Mouse (Mus musculus): ENCODE results near the gene Prc1.

Gene Prc1

DNA sequence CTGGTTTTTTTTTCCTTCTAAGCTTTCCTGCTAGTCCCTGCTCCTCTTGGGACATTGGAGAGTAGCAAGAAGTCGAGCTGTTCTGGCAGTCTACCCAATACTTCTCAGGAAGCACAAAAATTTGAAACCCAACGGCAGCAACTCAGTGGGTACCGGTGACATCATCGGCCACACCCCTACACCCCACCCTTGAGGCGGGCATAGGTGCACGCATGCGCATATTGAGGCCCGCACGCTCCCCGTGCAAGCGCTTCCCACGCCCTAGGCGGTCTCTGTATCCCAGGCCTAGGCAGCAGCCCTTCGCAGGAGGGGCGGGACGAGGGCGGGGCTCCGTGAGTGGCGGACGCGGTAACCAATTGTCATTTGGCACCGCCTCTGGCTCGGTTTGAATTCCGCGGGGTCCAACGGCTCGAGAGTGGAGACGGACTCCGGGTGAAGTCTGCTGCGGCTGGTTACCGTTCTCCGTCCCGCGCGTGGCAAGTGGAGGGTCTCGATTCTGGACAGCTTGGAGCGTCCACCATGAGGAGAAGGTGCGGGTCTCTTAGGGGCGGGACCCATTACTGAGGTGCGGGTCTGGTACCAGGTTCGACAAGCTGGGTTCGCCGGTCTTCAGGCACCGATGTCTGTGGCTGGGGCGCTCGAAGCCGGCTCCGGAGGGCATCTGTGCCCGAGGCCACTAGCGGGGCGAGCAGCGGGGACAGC lies at the start of gene Prc1:
Prc1 (plus strand) TSS at position 389 of the 702 bp plus-strand sequence.
- DNase-seq (ENCODE audit: low spot score in 2 of 2) = peak; percentile 98

- no peak for DNase-seq (ENCODE audit: low spot score in 2 of 2)
Measured at GRCm38 (mm10) chr7:80244851-80245250, 49.4 kb upstream of the Prc1 start.

DNA sequence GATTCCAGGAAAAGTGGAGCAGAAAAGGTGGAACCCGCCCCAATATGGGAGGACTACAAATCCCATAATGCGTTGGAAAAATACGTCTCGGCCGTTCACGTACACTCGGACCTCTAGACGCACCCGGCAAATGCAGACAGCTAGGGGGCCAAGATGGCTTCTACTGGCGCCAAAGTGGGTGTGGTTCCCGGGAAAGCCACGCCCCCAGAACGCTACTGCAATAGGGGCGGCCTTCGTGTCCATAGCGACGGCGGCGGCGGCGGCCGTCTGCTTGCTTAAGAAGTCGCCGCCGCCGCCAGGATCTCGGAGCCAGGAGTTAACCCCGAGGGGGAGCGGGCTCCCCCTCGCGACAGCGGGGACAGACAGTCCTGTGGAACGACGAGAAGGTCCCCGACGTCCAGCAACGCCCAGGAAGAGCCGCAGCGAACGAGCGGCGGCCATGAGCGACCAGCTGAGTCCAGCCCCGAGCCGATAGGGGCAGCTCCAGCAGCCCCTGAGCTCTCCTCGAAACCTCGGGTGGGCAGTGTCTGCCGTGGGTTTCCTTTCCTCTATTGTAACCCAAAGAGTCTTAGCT lies 48.0 kb upstream of the Prc1 start, which contains the start of gene Ttll13:
Ttll13 (plus strand) TSS at position 229 of the 574 bp plus-strand sequence.
- DNase-seq (ENCODE audit: low spot score in 2 of 2) = peak; percentile 93 to 97

DNA sequence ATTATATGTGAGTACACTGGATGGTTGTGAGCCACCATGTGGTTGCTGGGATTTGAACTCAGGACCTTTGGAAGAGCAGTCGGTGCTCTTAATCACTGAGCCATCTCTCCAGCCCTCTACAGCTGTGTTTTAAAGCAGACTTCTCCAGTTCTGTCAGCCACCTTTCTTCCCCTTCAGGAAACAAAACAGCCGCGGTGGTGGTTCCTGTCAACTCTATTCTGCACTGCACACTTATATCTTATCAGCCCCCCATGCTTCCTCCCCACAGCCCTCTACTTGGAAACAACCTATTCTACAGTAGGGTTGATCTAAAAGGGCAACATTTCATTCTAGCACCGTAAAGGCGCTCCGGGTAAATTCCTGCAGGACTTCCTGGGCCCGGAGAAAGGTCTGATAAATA lies 47.4 kb upstream of the Prc1 start:
- DNase-seq (ENCODE audit: low spot score in 2 of 2) = no peak

DNA sequence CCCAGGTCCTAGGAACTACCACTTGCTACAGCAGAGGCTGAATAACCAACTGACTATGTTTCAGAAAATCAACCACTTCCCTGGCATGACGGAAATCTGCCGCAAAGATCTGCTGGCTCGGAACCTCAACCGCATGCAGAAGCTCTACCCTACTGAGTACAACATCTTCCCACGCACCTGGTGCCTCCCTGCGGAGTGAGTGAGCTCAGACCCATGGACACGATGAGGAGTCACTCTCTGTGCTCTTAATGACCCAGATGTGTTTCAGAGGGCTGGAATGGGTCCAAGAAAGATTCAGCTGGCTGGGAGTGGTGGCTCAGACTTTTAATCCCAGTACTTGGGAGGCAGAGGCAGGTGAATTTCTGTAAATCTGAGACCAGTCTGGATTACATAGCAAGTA lies 41.8 kb upstream of the Prc1 start:
- no peak for DNase-seq (ENCODE audit: low spot score in 2 of 2)

GRCm38 (mm10) chr7:80252886-80253285 lies 41.4 kb upstream of the Prc1 start:
- no peak for DNase-seq (ENCODE audit: low spot score in 2 of 2)

- no peak for DNase-seq (ENCODE audit: low spot score in 2 of 2)
Measured at GRCm38 (mm10) chr7:80255981-80256380, 38.3 kb upstream of the Prc1 start.

DNA sequence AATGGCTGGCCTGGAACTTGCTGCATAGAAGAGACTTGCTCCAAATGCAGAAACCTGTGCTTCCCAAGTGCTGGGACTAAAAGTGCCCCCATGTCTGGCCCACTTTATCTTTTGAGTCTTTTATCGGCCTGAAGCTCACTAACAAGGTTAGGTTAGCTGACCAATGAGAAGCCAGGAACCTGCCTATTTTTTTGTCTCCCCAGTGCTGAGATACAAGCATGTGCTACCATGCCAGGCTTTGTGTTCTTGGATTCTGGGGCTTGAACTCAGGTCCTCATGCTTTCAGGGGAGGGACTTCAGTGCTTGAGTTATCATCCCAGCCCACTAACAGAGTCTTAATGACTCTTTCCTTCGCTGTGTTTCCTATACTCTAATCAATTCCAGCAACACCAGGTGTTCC lies 36.5 kb upstream of the Prc1 start:
- DNase-seq (ENCODE audit: low spot score in 2 of 2) = no peak

DNA sequence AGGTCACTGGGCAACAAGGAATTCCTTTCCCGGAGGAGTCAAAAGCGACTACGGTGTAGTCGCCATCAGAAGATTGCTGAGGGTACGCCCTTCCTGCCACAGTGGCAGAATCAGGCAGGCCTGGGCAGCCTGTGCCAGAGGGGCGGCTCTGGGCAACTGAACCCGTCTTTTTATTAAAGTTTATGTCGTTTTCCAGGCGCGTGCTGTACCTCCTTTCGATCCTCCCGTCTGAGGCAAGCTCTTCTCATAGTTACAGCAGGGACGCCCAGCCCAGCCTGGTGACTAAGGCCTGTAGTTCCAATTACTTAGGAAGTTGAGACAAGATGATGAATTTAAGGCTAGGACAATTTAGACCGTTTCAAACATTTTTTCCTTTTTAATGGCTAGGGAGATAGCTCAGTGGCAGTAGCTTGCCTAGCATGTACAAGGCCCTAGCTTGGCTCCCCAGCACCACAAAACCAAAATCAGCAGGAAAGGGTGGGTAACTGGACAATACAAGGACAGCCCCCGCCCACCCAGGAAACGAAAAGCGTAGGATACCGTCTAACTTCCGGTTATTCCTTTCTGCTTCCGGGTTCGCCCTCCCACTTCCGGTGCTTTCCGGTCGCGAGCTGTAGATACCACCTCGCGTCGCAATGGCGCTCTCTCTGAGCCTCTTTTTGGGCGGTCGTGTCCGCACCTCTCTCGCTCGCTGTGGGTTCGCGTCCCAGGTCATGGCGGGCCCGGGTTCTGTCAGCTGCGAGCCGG lies 33.5 kb upstream of the Prc1 start, which contains the start of gene Ngrn:
Ngrn (plus strand) TSS at position 591 of the 747 bp plus-strand sequence.
- peak; percentile 86 to 91 for DNase-seq (ENCODE audit: low spot score in 2 of 2)

GRCm38 (mm10) chr7:80261372-80261990 lies 32.8 kb upstream of the Prc1 start:
- DNase-seq (ENCODE audit: low spot score in 2 of 2) = peak; percentile 21 to 28

- no peak for DNase-seq (ENCODE audit: low spot score in 2 of 2)
Measured at GRCm38 (mm10) chr7:80264606-80265005, 29.6 kb upstream of the Prc1 start.

- DNase-seq (ENCODE audit: low spot score in 2 of 2) = no peak
Measured at GRCm38 (mm10) chr7:80267764-80268163, 26.5 kb upstream of the Prc1 start.

GRCm38 (mm10) chr7:80268897-80269750 lies 25.1 kb upstream of the Prc1 start, which contains the start of gene Vps33b:
TSS of gene Vps33b (plus strand) at chr7:80269649.
- DNase-seq (ENCODE audit: low spot score in 2 of 2) = peak; percentile 98 to 99

DNA sequence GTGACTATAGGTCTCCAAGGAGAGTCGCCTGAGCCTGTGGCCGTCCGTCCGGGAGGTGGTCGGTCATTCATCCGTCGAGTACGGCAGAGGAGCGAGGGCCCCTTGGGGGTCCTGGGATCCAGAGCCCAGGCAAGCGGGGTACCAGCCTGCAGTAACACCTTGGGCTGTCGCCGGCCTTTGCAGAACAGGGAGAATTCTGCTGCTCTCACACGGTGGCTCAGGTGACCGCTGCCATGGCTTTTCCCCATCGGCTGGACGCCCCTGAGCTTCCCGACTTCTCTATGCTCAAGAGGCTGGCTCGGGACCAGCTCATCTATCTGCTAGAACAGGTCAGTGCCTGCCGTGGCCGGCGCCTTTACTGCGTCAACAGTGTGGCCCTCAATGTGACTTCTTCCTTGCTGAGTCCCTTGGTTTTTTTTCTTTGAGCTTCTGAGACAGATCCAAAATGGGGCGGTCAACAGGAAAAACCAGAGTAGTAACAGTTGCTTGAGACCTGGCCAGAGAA lies 24.4 kb upstream of the Prc1 start:
- DNase-seq (ENCODE audit: low spot score in 2 of 2) = no peak

- no peak for DNase-seq (ENCODE audit: low spot score in 2 of 2)
Measured at GRCm38 (mm10) chr7:80273456-80273855, 20.8 kb upstream of the Prc1 start.

DNA sequence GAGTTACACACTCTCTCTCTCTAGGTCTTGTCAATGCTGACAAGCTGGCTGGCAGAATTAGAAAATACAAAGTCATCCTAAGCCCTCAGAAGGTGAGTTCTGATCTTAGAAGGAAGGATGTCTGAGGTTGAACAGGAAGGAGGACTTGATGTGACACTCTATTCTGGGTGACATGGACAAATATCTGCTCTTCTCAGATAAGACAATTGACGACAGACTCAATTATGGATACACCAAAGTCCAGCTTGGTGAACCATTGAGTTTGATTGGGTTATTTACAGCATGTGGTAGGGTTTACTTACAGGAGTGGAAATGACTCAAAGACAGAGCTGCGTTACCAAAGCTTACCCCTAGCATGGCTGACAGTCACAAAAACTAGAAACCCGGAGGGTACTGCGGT lies 17.9 kb upstream of the Prc1 start:
- no peak for DNase-seq (ENCODE audit: low spot score in 2 of 2)

DNA sequence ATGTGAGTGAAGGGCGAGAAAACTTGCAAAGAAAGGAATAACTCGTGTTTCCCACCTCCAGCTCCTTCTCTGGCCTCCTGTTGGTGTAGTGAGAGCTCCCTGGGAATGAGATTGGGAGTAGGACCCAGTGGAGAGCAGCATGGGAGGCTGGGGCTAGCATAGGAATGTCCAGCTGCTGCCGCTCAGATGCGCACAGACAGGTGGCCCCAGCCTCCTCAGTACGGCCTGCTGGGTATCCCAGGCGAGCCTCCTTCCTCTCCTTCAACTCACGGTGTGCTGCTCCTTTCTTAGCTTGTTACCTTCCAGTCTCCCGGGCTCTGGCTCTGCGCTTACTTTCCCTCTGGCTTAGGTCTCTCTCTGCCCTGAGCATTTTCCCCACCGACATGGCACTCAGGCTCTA lies 14.2 kb upstream of the Prc1 start:
- DNase-seq (ENCODE audit: low spot score in 2 of 2) = no peak

- no peak for DNase-seq (ENCODE audit: low spot score in 2 of 2)
Measured at GRCm38 (mm10) chr7:80280998-80281397, 13.3 kb upstream of the Prc1 start.

DNA sequence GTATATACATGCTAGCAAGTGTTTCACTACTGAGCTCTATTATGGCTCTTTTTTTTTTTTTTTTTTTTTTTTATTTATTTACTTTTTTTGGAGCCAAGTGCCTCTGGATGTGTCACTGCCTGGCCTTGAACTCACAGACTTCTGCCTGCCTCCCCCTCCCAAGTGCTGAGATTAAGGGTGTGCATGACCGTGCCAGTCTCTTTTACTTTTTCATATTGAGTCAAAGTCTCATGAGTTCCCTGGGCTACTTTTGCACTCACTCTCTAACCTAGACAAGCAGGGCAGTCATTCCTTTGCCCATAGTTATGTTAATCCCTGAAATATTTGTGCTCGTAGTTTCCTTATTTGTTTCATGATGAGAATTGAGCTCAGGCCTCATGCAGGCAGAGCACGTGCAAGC lies 12.6 kb upstream of the Prc1 start:
- no peak for DNase-seq (ENCODE audit: low spot score in 2 of 2)

DNA sequence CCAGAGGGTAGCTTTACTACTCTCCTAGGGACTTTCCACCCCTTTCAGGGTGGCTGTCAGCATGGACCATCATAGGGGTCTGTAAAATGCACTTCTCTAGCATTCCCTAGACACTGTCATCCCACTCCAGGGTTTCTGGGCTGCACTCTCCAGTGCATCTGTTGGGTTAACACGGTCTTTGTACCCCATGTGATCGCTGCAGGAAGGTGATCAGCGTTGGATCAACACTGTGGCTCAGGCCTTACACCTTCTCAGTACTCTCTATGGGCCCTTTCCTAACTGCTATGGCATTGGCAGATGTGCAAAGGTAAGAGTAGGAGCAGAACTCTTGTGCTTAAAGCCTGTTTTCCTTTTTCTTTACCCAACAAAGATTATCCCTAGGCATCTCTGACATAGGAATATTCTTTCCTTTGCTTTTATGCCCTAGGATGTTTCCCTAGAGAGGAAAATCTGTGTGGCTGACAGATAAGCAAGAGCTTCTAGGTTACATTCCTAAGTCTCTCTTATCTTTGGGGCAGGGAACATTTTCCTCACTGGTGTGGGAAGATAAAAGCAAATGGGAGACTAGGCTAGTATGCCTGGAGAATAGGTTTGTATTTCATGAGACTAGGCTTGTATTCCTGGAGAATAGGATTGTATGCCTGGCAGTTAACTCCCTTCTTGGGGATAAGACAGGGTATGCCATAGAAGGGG lies 10.9 kb upstream of the Prc1 start:
- no peak for DNase-seq (ENCODE audit: low spot score in 2 of 2)

Data from right cerebral cortex, adult 2 months (tissue).